Mouse (Mus musculus) kidney, embryonic 15.5 days (tissue): ENCODE results near the gene Aqp5. TPM values are rescaled to one million over a fixed set of nuclear protein-coding genes. Genes with fewer than 3 reads are reported as not detected.

Experiments
- polyA plus RNA-seq: library from polyadenylated mRNA; unstranded; fragments of >200 nt; fragmentation: Nextera tagmentation; extraction: Ambion mirVana; gene quantifications from 2 replicates; pipeline ENCODE4 v1.2.1, GENCODE M21; 2015

Aqp5 gene
- polyA plus RNA-seq, 1 experiment from 2014 or later = 2.6 TPM

Other genes with a start within 250 kb of the Aqp5 start
- gene Fmnl3, start 220.3 kb upstream of the Aqp5 start, polyA plus RNA-seq = 31.7 and 32.4 TPM in 2 replicates
- gene Tmbim6, start 197.9 kb upstream of the Aqp5 start, polyA plus RNA-seq = 502 and 516 TPM in 2 replicates
- gene Nckap5l, start 133.0 kb upstream of the Aqp5 start, polyA plus RNA-seq = 9.5 and 11.1 TPM in 2 replicates
- gene Bcdin3d, start 116.1 kb upstream of the Aqp5 start, polyA plus RNA-seq = 15.6 and 17.3 TPM in 2 replicates
- gene Faim2, start 62.6 kb upstream of the Aqp5 start, polyA plus RNA-seq = 0.30 and 1.1 TPM in 2 replicates
- 42.5 and 66.2 TPM in 2 replicates for gene Aqp2, start 11.7 kb upstream of the Aqp5 start, polyA plus RNA-seq
- 0.08 TPM in 1 of 2 replicates, not detected in the other for gene Aqp6, start 10.6 kb downstream of the Aqp5 start, polyA plus RNA-seq
- 141 and 147 TPM in 2 replicates for gene Racgap1, start 60.9 kb downstream of the Aqp5 start, polyA plus RNA-seq
- gene Asic1, start 79.6 kb downstream of the Aqp5 start, polyA plus RNA-seq = 1.4 and 1.8 TPM in 2 replicates
- 55.3 and 57.4 TPM in 2 replicates for gene Smarcd1, start 111.3 kb downstream of the Aqp5 start, polyA plus RNA-seq
- not detected in 2 replicates for gene Gm17349, start 114.7 kb downstream of the Aqp5 start, polyA plus RNA-seq
- gene Gpd1, start 126.7 kb downstream of the Aqp5 start, polyA plus RNA-seq = 23.0 and 28.5 TPM in 2 replicates
- gene Cox14, start 134.8 kb downstream of the Aqp5 start, polyA plus RNA-seq = 184 and 185 TPM in 2 replicates
- gene Cers5, start 182.1 kb downstream of the Aqp5 start, polyA plus RNA-seq = 79.9 and 81.6 TPM in 2 replicates